Mouse (Mus musculus) megakaryocyte, adult 5-6 weeks (primary cell): Measurements from ENCODE around the gene Hacd2. TPM values are rescaled to one million over a fixed set of nuclear protein-coding genes. Genes with fewer than 3 reads are reported as not detected.

ENCODE experiments used
- ATAC-seq: 2 replicates; pipeline ENCODE4 v1.8.0; 2016; ENCODE audit warnings: mild to moderate bottlenecking, inconsistent platforms; ENCODE audit not compliant: poor library complexity, severe bottlenecking
- total RNA-seq, 2 experiments: library from RNA; stranded (forward) in 1 of 2; stranded (reverse) in 1 of 2; fragments of 153-499, 151-499 nt in 1 of 2; fragments of 221-1000, 200-1000 nt in 1 of 2; gene quantifications; 2 replicates each; pipeline versions ENCODE4 v1.2.3 to v1.2.4; 2015 to 2017

The Hacd2 gene
- 60.5 and 61.3 TPM in 2 replicates for total RNA-seq (2015)
- 7.6 and 12.4 TPM in 2 replicates for total RNA-seq (2017)

DNA sequence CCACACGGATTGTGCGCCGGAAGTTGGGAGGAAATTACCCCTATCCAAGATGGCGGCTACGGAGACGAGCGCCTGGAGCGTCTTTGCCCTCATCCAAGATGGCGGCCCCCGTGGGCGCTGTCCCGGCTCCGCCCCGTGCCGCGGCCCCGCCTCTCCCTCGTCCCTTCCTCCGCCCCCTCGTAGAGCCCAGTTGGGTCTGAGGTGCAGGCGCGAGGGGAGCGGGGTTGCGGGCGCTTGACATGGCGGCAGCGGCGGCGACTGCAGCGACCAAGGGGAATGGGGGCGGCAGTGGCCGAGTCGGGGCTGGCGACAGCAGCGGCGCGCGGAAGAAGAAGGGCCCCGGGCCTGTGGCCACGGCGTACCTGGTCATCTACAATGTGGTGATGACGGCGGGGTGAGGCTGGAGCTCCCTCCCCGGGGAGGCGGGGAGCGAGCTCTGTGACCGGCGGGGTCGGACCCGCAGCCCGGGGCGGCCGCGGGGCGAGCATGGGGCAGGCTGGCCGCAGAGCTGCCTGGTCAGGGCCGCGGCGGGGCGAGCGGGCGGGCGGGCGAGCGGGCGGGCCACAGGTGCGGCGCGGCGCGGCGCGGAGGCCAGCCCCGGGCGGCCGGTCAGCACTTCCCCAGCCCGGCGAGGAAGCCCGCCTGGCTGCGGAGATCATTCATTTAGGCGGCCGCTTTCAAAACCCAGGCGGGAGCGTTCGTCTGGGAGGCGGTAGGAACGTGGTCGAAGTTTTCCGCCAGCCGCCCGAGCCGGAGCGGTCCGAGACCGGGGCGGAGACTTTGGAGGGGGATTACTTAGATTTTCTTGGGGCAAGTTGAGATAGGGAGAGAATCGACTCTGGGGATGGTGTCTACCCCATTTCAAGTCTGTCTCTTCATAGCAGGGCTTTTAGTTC is at the start of gene Hacd2:
Gene Hacd2, plus strand, starts transcription at position 187 of the 896 bp plus-strand sequence.
- ATAC-seq, result peak; percentile 99

DNA sequence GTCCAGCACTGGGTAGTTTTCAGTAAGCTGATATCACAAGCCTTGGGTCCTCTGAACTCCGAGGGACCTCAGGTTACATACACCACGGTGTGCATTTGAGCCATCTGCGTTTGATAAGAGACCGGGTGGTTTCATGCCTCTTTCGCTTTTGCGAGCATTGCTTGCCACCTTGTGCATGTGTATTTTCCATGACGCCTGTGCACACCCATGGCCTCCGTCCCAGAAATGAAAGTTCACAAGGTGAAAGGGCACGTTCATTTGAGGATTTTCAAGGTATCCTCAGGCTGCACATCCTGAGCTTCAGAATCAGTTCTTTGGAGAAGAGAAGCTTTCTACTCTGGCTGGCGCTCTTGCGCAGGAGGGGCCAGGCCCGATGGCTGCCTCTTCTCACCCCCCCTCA is 49.8 kb upstream of the Hacd2 start:
- no peak for ATAC-seq

DNA sequence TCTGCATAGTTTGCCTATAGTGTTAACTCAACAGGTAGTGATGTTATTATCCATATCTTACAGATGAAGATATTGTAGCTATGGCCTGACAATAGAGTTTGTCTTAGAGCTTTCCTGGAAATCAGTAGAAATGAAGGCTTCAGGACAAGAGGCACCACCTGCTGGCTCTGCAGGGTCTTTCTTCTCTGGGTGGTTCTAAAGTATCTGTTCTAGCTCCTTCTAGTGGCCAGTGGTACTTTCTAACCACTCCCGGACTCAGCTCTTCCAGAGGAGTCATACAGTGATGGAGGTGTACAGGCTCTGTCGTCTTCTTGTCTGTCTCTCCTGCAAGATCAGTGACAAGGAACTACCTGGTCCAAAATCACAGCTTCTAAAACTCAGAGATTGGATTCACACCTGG is 46.7 kb upstream of the Hacd2 start:
- no peak for ATAC-seq

DNA sequence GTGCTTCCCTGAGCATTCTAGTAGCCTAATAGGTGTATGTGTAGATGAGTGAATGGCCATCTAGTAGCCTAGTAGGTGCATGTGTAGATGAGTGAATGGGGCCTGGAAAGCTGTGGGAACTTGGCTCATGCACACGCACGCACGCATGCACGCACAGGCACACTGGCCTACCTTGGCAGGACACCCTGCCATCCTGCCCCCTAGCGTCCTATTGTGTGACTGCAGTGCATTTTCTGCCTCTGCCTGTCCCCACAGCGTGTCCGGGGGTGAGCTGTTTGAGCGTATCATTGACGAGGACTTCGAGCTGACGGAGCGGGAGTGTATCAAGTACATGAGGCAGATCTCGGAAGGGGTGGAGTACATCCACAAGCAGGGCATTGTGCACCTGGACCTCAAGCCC is 45.6 kb upstream of the Hacd2 start:
- no peak for ATAC-seq

DNA sequence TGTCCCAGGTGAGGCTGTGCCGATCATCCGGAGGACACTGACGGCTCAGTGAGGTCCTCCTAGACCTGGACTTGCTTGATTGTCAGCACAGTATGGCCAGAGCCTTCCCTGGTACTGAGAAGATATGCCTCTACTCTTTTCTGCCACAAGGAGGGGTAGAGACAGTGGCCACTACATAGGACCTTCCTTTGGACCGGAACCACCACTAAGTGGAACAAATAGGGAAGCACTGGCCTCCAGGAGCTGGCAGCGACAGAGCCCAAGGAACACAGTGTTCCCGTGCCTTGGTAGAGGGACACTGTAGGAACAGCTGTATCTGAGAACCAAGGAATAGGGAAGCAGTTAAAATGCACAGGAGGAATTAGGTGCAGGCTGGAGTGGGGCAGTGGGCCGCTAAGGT is 44.2 kb upstream of the Hacd2 start:
- ATAC-seq, result no peak

DNA sequence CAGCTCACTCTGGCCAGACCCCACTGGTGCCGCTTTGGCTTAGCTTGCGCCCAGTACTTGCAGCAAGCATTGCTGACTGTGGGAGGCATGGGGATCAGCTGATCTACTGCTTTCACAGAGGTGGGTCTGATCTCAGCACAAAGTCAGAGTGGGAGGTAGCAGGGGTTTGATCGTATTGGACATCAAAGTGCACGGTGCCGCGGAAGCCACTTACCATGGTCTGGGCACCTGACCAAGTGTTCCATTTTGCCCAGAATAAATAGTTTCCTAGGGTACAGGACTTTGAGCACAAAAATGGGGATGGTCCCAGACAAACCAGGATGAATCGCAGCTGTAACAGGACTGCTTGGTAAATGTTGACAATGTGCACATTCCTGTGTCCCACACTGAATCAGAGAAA is 41.2 kb upstream of the Hacd2 start:
- no peak for ATAC-seq

DNA sequence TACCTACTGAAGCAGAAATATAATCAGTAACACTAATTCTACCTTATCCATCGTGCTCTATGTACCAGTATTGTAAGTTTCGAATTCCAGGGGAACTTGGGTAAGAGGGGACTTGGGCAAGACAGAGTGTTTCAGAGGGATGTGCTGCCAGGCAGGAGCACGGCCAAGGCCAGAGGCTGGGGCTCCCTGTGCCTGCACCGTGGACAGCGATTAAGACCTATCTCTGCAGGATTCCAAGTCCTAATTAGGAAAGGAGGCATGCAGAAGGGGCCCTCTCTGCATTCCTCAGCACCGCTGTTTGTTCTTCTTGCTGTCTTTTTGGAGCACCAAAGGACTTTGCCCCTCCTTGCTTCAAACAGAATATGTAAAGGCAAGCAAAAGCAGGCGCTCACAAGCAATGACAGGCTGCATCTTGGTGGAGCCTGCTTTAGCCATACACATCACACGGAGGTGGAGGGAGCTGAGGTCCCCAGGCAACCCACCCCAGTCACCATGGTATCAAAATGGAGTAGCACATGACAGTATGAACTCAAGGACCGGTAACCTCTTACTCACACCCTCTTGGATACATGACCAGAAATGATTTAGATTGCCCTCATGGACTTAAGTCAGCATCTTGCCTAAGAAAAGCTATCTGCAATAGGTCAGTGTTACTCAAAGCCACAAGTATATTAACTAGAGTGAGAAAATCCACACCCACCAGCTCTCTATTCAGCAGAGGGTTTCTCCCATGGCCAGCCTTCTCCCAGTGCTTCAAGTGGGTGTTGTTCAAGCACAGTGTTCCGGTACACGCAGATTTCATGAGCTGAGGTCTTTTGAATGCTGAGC is 37.8 kb upstream of the Hacd2 start:
- ATAC-seq, result no peak

DNA sequence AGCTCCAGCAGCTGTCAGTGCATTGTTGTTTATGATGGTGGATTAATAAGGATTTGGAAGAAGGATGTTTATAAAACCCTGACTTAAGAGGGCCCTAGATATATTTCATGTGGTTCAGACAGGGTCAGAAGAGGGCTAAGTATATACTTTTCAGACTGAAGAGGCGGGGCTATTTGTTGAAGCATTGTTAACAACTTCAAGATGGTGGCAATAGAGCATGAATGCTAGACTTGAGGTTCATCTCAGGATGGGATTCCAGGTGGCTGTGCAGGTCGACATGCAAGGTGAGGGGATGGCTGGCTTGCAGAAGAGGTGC is 37.2 kb upstream of the Hacd2 start:
- no peak for ATAC-seq

DNA sequence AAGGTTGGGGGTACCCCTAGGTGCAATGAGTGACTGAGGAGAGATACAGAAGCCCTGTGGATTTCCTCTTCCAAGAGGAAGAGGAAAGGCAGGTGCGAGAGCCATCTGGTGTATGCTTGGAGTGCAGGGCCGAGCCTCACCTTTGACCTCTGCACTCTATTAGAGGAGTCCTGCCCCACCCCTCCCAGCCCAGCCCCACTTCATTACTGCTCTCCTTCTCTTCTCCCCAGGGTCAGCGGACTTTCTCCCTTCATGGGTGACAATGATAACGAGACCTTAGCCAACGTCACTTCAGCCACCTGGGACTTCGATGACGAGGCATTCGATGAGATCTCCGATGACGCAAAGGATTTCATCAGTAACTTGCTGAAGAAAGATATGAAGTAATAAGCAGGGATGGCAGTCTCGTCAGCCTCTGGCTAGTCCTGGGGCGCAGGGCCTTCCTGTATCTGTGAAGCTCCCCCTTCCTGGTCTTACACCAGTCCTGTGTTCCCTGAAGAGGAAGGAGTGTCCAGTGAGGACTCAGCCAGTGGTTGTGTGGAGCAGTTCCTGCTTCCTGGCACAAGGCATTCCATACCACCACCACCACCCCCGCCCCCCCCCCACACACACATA is 35.9 kb upstream of the Hacd2 start:
- no peak for ATAC-seq

DNA sequence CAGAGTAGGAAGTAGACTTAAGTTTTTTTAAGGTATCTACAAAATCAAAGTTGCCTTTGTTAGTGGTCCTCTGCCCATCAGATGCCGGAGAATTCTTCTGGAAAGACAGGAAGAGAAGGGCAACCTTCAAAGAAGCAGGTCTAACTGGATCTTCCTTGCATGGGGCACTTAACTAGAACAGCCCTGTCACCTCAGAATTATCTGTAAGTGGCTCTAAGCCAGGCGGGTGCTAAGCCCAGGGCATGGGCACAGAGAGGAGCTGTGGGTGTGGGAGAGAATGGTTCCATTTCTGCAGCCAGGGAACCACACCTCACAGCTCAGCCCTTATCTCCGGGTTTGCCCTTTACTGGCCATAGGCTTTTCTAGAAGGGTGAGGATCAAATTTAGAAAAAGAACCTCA is 30.9 kb upstream of the Hacd2 start:
- ATAC-seq, result no peak

DNA sequence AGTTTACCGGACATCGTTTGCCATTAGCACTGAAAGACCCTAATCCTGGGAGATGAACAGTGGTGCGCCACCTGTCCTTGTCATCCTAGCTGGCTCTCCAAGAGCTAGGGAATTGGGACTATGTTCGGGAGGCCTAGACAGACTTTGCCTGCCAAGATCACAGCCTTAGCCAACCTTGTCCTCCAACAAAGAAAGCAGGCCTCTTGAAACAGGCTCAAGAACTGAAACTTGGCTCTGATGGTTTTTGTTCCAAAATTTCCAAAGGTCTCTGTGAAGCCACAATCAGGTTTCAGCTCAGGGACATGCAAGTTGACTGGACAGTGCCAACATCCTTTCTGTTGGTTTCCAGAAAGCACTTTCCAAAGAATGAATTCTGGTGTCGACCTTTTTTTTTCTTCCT is 29.4 kb upstream of the Hacd2 start:
- no peak for ATAC-seq

DNA sequence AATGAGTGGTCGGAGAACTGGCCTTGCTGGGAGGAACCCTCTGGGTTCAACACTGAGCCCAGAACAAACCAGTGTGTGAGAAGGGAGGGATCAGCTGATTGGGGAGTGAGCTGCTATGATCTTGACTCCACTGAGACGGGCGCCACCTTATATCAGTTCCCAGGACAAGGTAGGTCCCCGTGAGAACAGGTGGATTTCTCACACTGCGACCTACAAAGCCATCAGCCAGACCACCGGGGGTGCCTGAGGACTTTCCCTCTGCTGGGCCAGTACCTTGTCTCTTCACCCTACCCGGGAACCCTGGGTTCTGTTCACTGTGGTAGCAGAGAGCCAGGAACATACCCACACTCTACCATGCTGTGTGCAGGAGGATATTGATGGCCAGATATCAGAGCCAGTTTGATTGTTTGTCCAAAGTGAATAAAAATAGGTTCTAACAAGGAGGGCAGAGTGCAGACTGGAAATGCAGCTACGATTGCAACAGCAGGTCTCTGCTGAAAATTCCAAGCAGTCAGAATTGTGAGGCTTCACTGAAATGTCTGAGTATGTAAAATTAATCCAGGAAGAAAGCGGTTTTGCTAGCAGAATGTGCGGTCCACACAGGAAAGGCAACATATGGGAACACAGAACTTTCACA is 28.4 kb upstream of the Hacd2 start:
- ATAC-seq, result no peak

DNA sequence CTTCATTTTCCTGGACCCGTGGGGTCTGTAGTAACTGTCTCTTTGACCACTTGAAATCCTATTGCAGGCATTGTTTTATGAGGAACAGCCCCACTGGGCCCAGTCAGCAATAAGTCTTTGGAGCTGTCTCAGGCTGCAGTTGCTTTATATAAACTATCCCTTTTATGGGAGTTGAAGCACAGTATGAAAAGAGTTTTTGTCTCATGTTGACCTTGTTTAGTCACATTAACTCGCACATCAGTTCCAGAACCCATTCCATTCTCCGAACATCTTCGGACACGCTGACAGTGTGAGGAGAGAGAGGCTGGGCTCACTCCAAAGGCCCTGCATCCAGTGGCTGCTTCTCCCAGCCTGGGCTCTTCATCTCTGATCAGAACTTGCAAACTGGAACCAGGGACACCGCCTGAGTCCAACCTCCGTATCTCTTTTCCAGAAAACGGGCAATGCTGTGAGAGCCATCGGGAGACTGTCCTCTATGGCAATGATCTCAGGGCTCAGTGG is 27.5 kb upstream of the Hacd2 start:
- ATAC-seq, result no peak

DNA sequence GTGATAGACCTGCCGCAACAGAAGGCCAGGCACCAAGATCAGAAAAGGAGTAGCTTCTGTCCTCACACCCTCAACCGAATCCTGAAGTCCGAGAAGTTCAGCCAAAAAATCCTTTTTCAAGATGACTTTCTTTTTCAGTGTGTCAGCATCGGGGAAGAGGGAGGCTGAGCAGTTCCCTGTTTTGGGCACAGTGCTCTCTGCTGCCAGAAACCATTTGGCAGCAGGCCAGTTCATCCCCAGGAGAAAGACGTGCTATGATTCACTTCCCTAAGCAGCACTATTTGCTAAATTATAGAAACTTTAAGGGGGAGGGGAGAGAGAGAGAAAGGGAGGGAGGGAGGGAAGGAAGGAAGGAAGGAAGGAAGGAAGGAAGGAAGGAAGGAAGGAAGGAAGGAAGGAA is 26.1 kb upstream of the Hacd2 start:
- ATAC-seq, result no peak

DNA sequence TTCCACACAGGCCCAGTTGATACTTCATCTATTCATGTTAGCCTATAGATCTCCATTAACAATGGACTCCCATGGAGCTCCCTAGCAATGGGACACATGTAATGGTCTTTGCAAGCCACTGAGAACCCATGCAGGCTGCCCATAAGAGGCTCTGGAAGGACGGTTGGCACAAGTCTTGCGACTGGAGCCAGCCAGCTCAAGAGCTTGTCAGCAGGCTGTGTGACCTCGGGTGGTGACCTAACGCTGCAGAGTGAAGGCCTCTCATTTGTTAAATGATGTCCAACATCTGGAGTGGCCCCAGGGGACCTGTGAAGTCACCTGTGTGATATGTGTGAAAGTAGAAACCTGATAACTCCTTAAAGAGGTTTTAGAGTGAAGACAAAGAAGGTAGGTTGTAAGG is 25.2 kb upstream of the Hacd2 start:
- no peak for ATAC-seq

DNA sequence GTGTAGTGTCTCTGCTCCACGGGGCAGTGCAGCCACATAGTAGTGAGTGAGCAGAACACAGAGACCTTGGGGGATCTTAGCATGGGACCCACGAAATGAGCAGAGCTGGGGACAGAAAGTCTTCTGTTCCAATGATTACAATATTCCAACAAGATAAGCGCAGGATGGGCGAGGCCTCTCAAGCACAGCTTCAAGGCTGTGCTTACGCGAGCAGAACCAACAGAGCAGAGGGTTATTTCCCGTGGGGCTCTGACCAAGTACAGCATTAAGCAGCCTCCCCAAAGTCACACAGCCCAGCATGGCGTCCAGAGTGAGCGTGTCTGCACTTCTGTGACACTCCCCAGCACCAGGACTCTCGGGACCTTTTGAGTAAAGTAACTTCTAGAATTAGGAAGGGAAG is 24.7 kb upstream of the Hacd2 start:
- ATAC-seq, result no peak

DNA sequence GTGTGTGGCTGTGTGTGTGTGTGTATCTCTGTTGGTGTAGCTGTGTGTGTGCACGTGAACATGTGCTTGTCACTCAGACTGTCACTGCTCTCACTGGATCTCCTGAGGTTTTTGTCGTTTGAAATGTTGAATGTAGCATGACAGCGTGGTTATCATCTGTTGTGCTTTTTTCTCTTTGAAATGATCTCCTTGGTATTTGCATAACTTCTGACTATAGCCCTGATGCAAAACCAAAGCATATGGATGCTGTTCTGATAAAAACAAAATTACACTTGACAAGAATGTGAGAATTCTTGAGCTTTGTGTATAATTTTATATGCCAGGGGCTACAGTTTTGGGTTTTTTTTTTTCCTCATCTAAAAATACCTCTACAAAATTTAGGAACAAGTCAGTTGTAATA is 23.2 kb upstream of the Hacd2 start:
- ATAC-seq, result no peak

DNA sequence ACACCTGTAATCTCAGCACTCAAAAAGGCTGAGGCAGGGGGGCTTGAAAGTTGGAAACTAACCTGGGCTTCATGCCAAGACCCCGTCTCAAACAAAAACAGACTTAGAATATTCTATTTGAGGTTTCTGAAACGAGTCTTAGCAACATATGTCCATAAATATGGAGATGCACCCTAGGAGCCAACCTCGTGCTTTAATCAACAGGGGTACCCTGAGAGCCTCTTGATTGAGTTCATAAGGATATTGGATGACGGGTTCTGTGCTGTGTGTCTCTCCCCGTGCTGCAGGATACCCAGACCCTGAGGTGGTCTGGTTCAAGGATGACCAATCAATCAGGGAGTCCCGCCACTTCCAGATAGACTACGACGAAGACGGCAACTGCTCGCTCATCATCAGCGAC is 22.2 kb upstream of the Hacd2 start:
- no peak for ATAC-seq

DNA sequence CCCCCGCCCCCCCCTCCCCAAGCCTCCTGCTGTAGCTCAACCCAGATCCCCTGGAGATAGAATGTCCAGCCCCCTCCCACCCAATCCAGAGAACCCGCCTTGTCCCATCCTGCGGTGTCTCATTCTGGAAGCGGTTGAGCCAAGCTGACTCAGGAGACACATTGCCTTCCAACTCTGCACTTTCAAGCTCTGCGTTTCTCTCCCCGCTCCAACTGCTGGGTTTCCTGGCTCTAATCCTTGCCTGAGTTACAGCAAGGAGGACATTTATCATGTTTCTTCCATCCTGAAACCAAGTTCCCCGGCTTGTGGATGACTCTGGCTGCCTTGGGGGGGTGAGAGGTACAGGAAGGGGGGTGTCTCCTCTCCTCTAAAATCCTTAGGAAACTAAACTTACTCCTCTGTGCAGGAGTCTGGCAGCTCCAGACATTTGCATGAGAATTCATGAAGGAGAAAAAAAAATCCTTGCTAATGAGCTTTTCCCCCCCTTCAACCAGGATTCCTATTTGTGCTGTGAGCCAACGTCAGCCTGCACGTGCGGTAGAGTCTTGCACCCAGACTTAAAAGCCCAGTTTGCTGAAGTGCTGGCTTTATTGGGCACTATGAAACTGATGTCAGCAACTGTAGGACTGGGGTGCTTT is 21.2 kb upstream of the Hacd2 start:
- ATAC-seq, result no peak

DNA sequence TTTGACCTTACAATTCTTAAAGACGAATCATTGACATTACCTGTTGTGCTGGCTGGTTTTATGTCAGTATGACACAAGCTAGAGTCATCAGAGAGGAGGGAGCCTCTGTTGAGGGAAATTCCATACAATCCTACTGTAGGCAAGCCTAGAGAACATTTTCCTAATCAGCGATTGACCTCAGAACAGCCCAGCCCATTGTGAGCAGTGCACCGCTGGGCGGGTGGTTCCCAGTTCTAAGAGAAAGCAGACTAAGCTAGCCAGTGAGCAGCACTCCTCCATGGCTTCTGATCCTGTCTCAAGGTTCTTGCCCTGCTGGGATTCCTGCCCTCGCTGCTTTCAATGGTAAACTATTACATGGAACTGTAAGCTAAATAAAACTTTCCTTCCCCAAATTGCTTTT is 17.9 kb upstream of the Hacd2 start:
- ATAC-seq, result no peak

DNA sequence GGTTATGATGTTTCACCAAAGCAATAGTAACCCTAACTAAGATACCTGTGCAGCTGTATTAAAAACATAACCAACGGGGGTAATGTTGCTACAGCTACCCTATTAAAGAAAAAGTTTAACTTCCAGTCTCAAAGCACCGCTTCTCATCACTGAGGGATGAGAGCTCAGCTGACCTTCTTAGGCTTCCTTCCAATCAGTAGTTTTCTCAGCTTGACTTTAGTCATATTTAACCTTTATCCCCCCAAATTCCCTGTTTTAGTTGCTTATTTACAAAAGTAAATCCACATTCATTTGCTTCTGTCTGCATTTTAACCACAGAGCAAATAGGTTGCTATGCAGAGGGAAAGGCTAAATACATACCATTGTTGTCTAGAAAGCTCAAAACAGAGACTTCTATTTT is 17.5 kb upstream of the Hacd2 start:
- ATAC-seq, result no peak
